Mouse (Mus musculus) kidney, adult 2 months (tissue): Measurements from ENCODE around the gene Prkce. TPM values are rescaled to one million over a fixed set of nuclear protein-coding genes. Genes with fewer than 3 reads are reported as not detected.

Experiments
- DNase-seq: peaks from one replicate; pipeline ENCODE4 v3.0.0; 2021
- H3K27ac ChIP-seq: fragments of 200-500 bp; 2 replicates; pipeline ENCODE4 v1.5.1; 2012; ENCODE audit warnings: low read depth, low read length, control low read depth, inconsistent platforms; ENCODE audit not compliant: insufficient read depth
- H3K27me3 ChIP-seq: fragments of 200-500 bp; replicated peaks from 2 replicates; pipeline ENCODE4 v1.6.1; 2012; ENCODE audit warnings: mild to moderate bottlenecking, moderate library complexity, low read length, inconsistent platforms; ENCODE audit not compliant: control insufficient read depth, insufficient read depth
- H3K36me3 ChIP-seq: fragments of 200-500 bp; 2 replicates; pipeline ENCODE4 v1.6.1; 2012; ENCODE audit warnings: mild to moderate bottlenecking, moderate library complexity, low read length, inconsistent platforms; ENCODE audit not compliant: control insufficient read depth, insufficient read depth
- H3K4me1 ChIP-seq: fragments of 200-500 bp; 2 replicates; pipeline ENCODE4 v1.6.1; 2011; ENCODE audit warnings: low read length; ENCODE audit not compliant: control insufficient read depth, insufficient read depth
- H3K4me3 ChIP-seq: fragments of 200-500 bp; 2 replicates; pipeline ENCODE4 v1.5.1; 2011; ENCODE audit warnings: mild to moderate bottlenecking, low read depth, low read length, control low read depth; ENCODE audit not compliant: insufficient read depth
- CTCF ChIP-seq: fragments of 200-500 bp; conservative IDR thresholded peaks from 2 replicates; pipeline ENCODE4 v1.5.1; 2011; ENCODE audit warnings: low read depth, mild to moderate bottlenecking, control low read depth, low read length, moderate library complexity, mixed read lengths; ENCODE audit not compliant: insufficient read depth, insufficient read length
- POLR2A ChIP-seq: fragments of 200-500 bp; IDR thresholded peaks from one replicate; pipeline ENCODE4 v1.6.1; 2011; ENCODE audit warnings: low read depth, low read length, control low read depth
- WGBS: fragments of 180-500 bp; shearing (Covaris S2); methylation state at CpG from one replicate; pipeline ENCODE4 v1.1.7; 2018; 5-methylcytosine and 5-hydroxymethylcytosine counted together
- polyA plus RNA-seq: library from polyadenylated mRNA; depleted of rRNA; stranded (reverse); fragments of >200 nt; gene quantifications from 2 replicates; pipeline ENCODE4 v1.2.3, GENCODE M21; 2012

The Prkce gene
- polyA plus RNA-seq, 1 experiment = 6.1 TPM

DNA sequence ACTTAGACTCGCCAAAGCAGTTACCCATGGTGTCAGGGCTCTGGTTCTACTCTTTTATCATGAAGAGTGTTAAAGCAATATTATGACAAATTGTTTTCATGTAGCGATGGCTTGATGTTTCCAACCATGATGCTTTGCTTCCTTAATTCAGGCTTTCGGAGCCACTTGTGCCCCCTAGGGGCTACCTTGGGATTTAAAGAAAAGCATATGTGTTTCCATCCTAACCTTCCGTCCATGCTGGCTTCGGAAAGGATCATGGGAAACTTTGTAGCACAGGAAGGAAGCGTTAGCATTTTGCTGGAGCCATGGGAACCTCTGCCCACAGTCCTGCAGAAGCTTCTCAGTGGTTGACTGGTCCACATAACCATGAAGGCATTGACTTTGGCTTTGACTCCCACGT lies 351.0 kb downstream of the Prkce start:
- H3K4me1 ChIP-seq = no peaks in the 10 kb centered on the region; the same call in 1 of the 2 replicates
- DNase-seq = no peak
- TF ChIP-seq CTCF = no peak
- TF ChIP-seq POLR2A = no peak
- WGBS = 91% methylated on average over 7 of the region's 7 CpGs
- H3K4me3 ChIP-seq = no peak overlapping the region
- no peaks in the 10 kb centered on the region for H3K27me3 ChIP-seq
- H3K27ac ChIP-seq = no peak overlapping the region
- no peaks in the 10 kb centered on the region for H3K36me3 ChIP-seq

DNA sequence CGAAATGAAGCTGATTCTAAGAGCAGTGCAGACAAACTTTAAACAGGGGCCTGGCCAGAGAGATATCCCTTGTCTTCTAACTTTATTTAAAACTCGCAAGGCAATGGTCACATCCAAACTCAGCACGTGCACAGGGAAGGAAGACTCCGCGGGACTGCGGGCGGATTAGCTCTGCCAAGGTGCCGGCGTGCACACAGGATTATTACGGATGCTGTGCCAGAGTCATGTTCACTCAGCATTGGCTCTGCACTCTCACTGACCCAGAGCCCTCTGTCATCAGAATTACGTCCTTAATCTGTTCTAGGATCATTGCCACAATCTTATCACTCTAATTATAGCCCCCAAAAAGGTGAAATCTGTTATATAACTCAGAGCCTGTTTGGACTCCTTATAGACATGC lies 353.7 kb downstream of the Prkce start:
- H3K27ac ChIP-seq = no peak overlapping the region
- no peaks in the 10 kb centered on the region for H3K27me3 ChIP-seq
- DNase-seq = no peak
- WGBS = 90% methylated on average over 11 of the region's 11 CpGs
- no peaks in the 10 kb centered on the region for H3K36me3 ChIP-seq
- no peak overlapping the region for H3K4me3 ChIP-seq
- no peaks in the 10 kb centered on the region for H3K4me1 ChIP-seq
- TF ChIP-seq POLR2A = no peak
- no peak for TF ChIP-seq CTCF

DNA sequence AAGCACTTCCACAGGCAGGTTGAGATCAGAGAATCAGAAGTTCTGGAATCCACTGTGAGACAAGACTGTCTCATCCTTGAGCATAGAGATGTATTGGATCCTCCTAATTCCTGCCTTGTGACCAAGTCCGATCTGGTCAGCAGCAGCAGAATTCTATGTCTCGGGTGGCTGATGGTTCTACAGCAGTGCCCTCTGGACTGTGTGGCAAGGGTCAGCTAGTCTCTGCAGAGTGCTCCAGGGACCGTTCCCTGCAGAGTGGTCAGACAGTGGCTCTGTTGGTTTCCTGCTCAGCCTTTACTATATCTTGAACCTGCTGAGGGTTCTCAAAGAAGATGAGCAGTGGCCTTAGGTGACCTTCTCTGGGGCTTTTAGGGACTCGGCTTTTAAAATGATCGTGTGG lies 355.1 kb downstream of the Prkce start:
- Histone ChIP-seq H3K27ac (no peak overlapping the region), H3K36me3 (no peaks in the 10 kb centered on the region), H3K4me3 (no peak overlapping the region), H3K4me1 (no peaks in the 10 kb centered on the region), H3K27me3 (no peaks in the 10 kb centered on the region)
- peak; percentile 61 for DNase-seq
- 68% methylated on average over 5 of the region's 5 CpGs for WGBS
- TF ChIP-seq POLR2A = no peak
- TF ChIP-seq CTCF = no peak

DNA sequence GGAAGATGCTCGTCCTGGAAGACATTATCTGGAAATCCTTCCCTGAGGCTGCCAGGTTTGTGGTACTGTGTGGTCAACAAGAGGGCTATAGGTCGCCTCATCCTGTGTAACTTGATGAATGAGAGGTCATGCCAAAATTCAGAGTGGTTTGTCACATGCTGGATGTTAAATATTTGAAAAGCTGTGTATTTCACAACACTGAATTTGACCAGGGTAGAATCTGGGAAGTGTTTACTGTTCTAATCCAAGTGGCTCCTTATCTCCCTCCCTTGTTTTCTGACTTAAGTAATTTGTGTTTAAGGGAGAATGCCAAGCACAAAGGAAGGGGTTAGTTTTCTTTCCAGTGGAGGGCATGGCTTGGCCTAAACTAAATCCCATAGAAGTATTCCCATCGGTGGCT lies 355.8 kb downstream of the Prkce start:
- Histone ChIP-seq H3K4me3 (no peak overlapping the region), H3K27me3 (no peaks in the 10 kb centered on the region), H3K27ac (no peak overlapping the region), H3K36me3 (no peaks in the 10 kb centered on the region), H3K4me1 (no peaks in the 10 kb centered on the region)
- TF ChIP-seq POLR2A (no peak), CTCF (no peak)
- no peak for DNase-seq
- 94% methylated on average over 3 of the region's 3 CpGs for WGBS

DNA sequence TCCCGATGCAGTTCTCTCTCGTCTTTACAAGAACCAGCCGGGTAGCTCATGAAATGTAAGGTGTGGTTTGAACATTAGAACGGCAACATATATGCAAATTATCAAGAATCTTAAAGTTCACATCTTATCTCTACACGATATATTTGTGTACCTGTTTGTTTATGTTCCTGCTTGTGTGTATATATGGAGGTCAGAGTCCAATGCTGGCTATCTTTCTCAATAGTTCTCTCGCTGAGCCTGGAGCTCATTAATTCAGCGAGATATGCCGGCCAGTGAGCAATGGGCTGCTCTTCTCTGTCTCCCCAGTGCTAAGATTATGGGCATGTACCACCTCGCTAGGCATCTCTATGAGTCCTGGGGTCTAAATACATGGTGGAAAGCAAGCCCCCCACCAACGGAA lies 356.3 kb downstream of the Prkce start:
- TF ChIP-seq CTCF = no peak
- no peak for TF ChIP-seq POLR2A

DNA sequence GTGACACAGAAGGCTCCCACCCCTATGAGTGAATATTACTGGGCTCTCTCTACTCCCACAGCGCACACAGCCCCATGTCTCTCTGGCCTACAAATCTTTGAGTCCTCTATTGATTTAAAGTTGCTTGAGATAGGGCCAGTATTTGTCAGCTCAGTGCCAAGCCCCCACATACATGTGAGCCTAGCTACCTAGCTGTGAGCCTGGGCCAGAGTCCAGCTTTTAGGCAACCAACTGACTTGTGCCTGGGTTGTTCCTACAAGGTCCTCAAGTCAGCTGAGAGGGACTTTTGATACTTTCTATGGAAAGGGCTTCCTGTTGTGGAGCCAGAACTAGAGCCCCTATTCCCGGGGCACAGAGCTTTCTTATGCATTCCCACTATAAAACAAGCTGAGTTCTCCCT lies 357.5 kb downstream of the Prkce start:
- H3K36me3 ChIP-seq = no peaks in the 10 kb centered on the region
- 84% methylated on average over 2 of the region's 2 CpGs for WGBS
- no peak overlapping the region for H3K27ac ChIP-seq
- no peak for TF ChIP-seq POLR2A
- TF ChIP-seq CTCF = no peak
- DNase-seq = no peak
- H3K4me1 ChIP-seq = peaks cover 6% of the 10 kb centered on the region
- no peak overlapping the region for H3K4me3 ChIP-seq
- no peaks in the 10 kb centered on the region for H3K27me3 ChIP-seq

More for the DNA sequence above, 356.3 kb downstream of the Prkce start:
- DNase-seq = no peak
- 98% methylated on average over 10 of the region's 10 CpGs for WGBS
- Histone ChIP-seq H3K27me3 (no peaks in the 10 kb centered on the region), H3K27ac (no peak overlapping the region), H3K36me3 (no peaks in the 10 kb centered on the region), H3K4me1 (peaks cover 1% of the 10 kb centered on the region; the same call in 1 of the 2 replicates), H3K4me3 (no peak overlapping the region)

DNA sequence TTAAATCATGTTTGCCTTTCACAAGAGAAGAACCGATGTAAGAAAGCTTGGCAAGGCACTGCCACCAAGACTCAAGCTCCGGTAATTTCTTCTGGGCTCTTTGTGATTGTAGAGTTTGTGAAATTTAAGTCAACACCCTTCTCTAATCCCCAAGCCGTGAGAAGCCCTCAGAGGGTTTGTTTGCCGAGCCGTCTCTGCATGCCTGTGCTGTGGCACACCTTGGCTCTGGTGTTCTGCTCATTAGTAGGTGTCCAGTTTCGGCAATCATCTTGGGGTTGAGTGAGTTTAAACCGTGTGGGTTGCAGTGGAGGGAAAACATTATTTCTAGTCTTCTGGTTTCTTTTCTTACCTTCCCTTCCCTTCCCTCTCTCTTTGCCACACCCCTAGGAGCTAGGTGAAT lies 358.4 kb downstream of the Prkce start:
- Histone ChIP-seq H3K27ac (no peak overlapping the region), H3K36me3 (no peaks in the 10 kb centered on the region), H3K27me3 (no peaks in the 10 kb centered on the region), H3K4me3 (no peak overlapping the region), H3K4me1 (peaks cover 9% of the 10 kb centered on the region)
- DNase-seq = no peak
- WGBS = 80% methylated on average over 7 of the region's 7 CpGs
- TF ChIP-seq POLR2A (no peak), CTCF (no peak)

DNA sequence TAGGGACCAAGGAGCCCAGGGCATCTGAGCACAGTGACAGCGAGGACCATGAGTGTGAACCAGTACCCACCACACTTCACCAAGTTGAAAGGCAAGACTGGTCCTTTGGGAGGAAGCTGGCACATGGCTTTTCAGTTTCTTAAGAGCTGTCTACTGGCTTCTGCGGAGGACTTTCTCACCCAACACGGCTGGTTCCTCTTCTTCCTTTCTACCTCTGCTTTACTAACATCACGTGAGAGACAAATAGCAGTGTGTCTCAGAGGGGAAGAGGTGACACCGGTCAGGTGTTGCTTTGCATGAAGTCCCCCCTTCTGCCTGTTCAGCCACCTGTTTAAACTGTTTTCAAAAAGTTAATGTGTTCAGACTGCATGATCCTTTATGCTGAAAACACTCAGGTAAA lies 359.7 kb downstream of the Prkce start:
- TF ChIP-seq POLR2A = no peak
- no peak for TF ChIP-seq CTCF
- DNase-seq = no peak
- peaks cover 9% of the 10 kb centered on the region for H3K4me1 ChIP-seq
- 85% methylated on average over 5 of the region's 5 CpGs for WGBS
- no peaks in the 10 kb centered on the region for H3K36me3 ChIP-seq
- no peak overlapping the region for H3K4me3 ChIP-seq
- H3K27me3 ChIP-seq = no peaks in the 10 kb centered on the region
- H3K27ac ChIP-seq = no peak overlapping the region
